Comparison of ENCODE assay signal across 12 mouse cellular contexts in the genomic region with DNA sequence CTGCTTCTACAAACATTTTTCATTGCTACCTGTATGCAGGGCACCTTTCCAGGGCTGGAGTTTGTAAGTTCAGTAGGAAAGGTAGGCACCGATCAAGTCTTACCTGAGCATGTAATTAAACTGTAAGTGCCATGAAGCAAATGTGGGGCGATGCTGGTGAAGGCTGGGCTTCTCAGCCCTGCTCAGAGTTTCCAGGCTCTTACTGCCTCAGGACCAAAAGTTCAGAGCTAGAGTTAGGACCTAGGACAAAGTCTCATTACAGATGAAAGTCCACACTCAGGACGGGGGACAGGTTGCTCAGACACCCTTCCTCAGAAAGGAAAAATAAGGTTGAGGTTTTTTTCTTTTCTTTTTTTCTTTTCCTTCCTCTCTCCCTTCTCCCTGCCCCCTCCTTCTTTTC.
"Had no signal": no experiment of that assay in that cellular context is flagged by ENCODE, and none has a peak within 500 bp of the region (broad histone marks: within the 10 kb centered on the region; RNA-seq: fewer than 3 reads in every experiment).

No protein-coding gene starts in this region.

- H3K27me3 ChIP-seq: limb, embryonic 12.5 days; liver, embryonic 15.5 days; midbrain, embryonic 13.5 days had no signal

- DNase-seq: liver; lung, adult 2 months; lung, postnatal 36 days; right cerebral cortex, postnatal 25 days; thymus, adult 18-20 months; thymus, postnatal 14 days had no signal

- H3K4me2 ChIP-seq: limb, embryonic 12.5 days; liver, embryonic 15.5 days; midbrain, embryonic 13.5 days had no signal

- H3K4me3 ChIP-seq: layer of hippocampus, adult 2 months; limb, embryonic 12.5 days; liver, embryonic 15.5 days; midbrain, embryonic 13.5 days had no signal

- H3K27ac ChIP-seq: hindbrain, postnatal 0 days; limb, embryonic 12.5 days; liver, embryonic 15.5 days; midbrain, embryonic 13.5 days had no signal

- H3K4me1 ChIP-seq: midbrain, embryonic 13.5 days had no signal

- H3K9ac ChIP-seq: limb, embryonic 12.5 days; liver, embryonic 15.5 days; midbrain, embryonic 13.5 days had no signal

- ATAC-seq: hindbrain, postnatal 0 days; lung, postnatal 0 days; midbrain, embryonic 13.5 days had no signal

- H3K9me3 ChIP-seq: limb, embryonic 12.5 days; liver, embryonic 15.5 days; midbrain, embryonic 13.5 days had no signal

- H3K36me3 ChIP-seq: liver, embryonic 15.5 days had no signal
